Mouse (Mus musculus): ENCODE data around the gene Dip2c. TPM values are rescaled to one million over a fixed set of nuclear protein-coding genes. Genes with fewer than 3 reads are reported as not detected.
A peak's percentile ranks its signal among the peaks of the same experiment; 100 is the strongest.

Dip2c gene
- total RNA-seq, 1 experiment: 10.6 TPM

GRCm38 (mm10) chr13:9467216-9467615, 190.9 kb downstream of the Dip2c start:
- in situ Hi-C loops (cut with MboI; ENCODE audit: low sequenced_read_pairs in 2 of 2, unreplicated experiment in 2 of 2): loop anchor here (5.0 to 25.0 kb wide), 2 partner anchors 280 to 285 kb away; no protein-coding TSS in a partner anchor
- TF ChIP-seq ZC3H11A (IDR thresholded peaks at IDR 0.05; ENCODE audit: borderline replicate concordance, low read depth, low read length): peak; percentile 42; the same call in 1 of the 2 replicates
- TF ChIP-seq HCFC1 (IDR thresholded peaks at IDR 0.05; ENCODE audit: borderline replicate concordance, insufficient read depth, low read length): no peak
- no peak for TF ChIP-seq ZNF384 (IDR thresholded peaks at IDR 0.05; ENCODE audit: low read depth, low read length)
- TF ChIP-seq CHD2 (IDR thresholded peaks at IDR 0.05; ENCODE audit: low read depth, low read length): no peak
- H3K4me3 ChIP-seq (ENCODE audit: insufficient read depth in 1 of 2, low read depth in 1 of 2, low read length in 2 of 2, poor library complexity in 1 of 2, severe bottlenecking in 1 of 2): no peak overlapping the region
- no peak overlapping the region for H3K27ac ChIP-seq (ENCODE audit: insufficient read depth, low read depth, low read length, poor library complexity, severe bottlenecking)
- H3K9me3 ChIP-seq (ENCODE audit: control insufficient read depth, insufficient read depth, low read depth, low read length): no peaks in the 10 kb centered on the region
- H3K36me3 ChIP-seq (ENCODE audit: control insufficient read depth, insufficient read depth, low read length, poor library complexity, severe bottlenecking): no peaks in the 10 kb centered on the region
- DNase-seq (ENCODE audit: low read depth, low spot score): peak; percentile 50
- no peaks in the 10 kb centered on the region for H3K4me1 ChIP-seq (ENCODE audit: control insufficient read depth in 2 of 2, insufficient read depth in 2 of 2, low read length in 2 of 2, poor library complexity in 1 of 2)
- no peak overlapping the region for H3K9ac ChIP-seq (ENCODE audit: insufficient read depth, low read depth, low read length, poor library complexity, severe bottlenecking)

- Histone ChIP-seq H3K9me3 (ENCODE audit: control insufficient read depth, insufficient read depth, low read depth, low read length) (no peaks in the 10 kb centered on the region), H3K27ac (ENCODE audit: insufficient read depth, low read depth, low read length, poor library complexity, severe bottlenecking) (no peak overlapping the region), H3K4me3 (ENCODE audit: insufficient read depth in 1 of 2, low read depth in 1 of 2, low read length in 2 of 2, poor library complexity in 1 of 2, severe bottlenecking in 1 of 2) (no peak overlapping the region), H3K9ac (ENCODE audit: insufficient read depth, low read depth, low read length, poor library complexity, severe bottlenecking) (no peak overlapping the region), H3K4me1 (ENCODE audit: control insufficient read depth in 2 of 2, insufficient read depth in 2 of 2, low read length in 2 of 2, poor library complexity in 1 of 2) (no peaks in the 10 kb centered on the region), H3K36me3 (ENCODE audit: control insufficient read depth, insufficient read depth, low read length, poor library complexity, severe bottlenecking) (no peaks in the 10 kb centered on the region)
- in situ Hi-C loops (cut with MboI; ENCODE audit: low sequenced_read_pairs in 2 of 2, unreplicated experiment in 2 of 2): loop anchor here in 1 of 2 experiments (25.0 kb wide), 1 partner anchor 286 kb away; no protein-coding TSS in a partner anchor
- TF ChIP-seq CHD2 (IDR thresholded peaks at IDR 0.05; ENCODE audit: low read depth, low read length) (no peak), HCFC1 (IDR thresholded peaks at IDR 0.05; ENCODE audit: borderline replicate concordance, insufficient read depth, low read length) (no peak), MAFK (IDR thresholded peaks at IDR 0.05; ENCODE audit: insufficient read depth, low read depth, low read length) (no peak), ZC3H11A (IDR thresholded peaks at IDR 0.05; ENCODE audit: borderline replicate concordance, low read depth, low read length) (no peak), ZNF384 (IDR thresholded peaks at IDR 0.05; ENCODE audit: low read depth, low read length) (no peak)
- DNase-seq (ENCODE audit: low read depth, low spot score): no peak
These were observed 197.1 kb downstream of the Dip2c start for GRCm38 (mm10) chr13:9473383-9473782.

- Histone ChIP-seq H3K27ac (ENCODE audit: insufficient read depth, low read depth, low read length, poor library complexity, severe bottlenecking) (no peak overlapping the region), H3K9ac (ENCODE audit: insufficient read depth, low read depth, low read length, poor library complexity, severe bottlenecking) (no peak overlapping the region), H3K4me1 (ENCODE audit: control insufficient read depth in 2 of 2, insufficient read depth in 2 of 2, low read length in 2 of 2, poor library complexity in 1 of 2) (no peaks in the 10 kb centered on the region), H3K4me3 (ENCODE audit: insufficient read depth in 1 of 2, low read depth in 1 of 2, low read length in 2 of 2, poor library complexity in 1 of 2, severe bottlenecking in 1 of 2) (no peak overlapping the region), H3K36me3 (ENCODE audit: control insufficient read depth, insufficient read depth, low read length, poor library complexity, severe bottlenecking) (no peaks in the 10 kb centered on the region), H3K9me3 (ENCODE audit: control insufficient read depth, insufficient read depth, low read depth, low read length) (no peaks in the 10 kb centered on the region)
- no peak for DNase-seq (ENCODE audit: low read depth, low spot score)
- in situ Hi-C loops (cut with MboI; ENCODE audit: low sequenced_read_pairs in 2 of 2, unreplicated experiment in 2 of 2): no loop called here
- TF ChIP-seq HCFC1 (IDR thresholded peaks at IDR 0.05; ENCODE audit: borderline replicate concordance, insufficient read depth, low read length) (no peak), CHD2 (IDR thresholded peaks at IDR 0.05; ENCODE audit: low read depth, low read length) (no peak), ZNF384 (IDR thresholded peaks at IDR 0.05; ENCODE audit: low read depth, low read length) (no peak), ZC3H11A (IDR thresholded peaks at IDR 0.05; ENCODE audit: borderline replicate concordance, low read depth, low read length) (no peak), MAFK (IDR thresholded peaks at IDR 0.05; ENCODE audit: insufficient read depth, low read depth, low read length) (no peak)
These were observed 205.4 kb downstream of the Dip2c start for GRCm38 (mm10) chr13:9481722-9482121.

- Histone ChIP-seq H3K36me3 (ENCODE audit: control insufficient read depth, insufficient read depth, low read length, poor library complexity, severe bottlenecking) (no peaks in the 10 kb centered on the region), H3K9me3 (ENCODE audit: control insufficient read depth, insufficient read depth, low read depth, low read length) (no peaks in the 10 kb centered on the region), H3K4me1 (ENCODE audit: control insufficient read depth in 2 of 2, insufficient read depth in 2 of 2, low read length in 2 of 2, poor library complexity in 1 of 2) (0 out of 4 replicates have a peak, but pooled peaks cover 0 to 2% of the 10 kb centered on the region in 2 experiments), H3K9ac (ENCODE audit: insufficient read depth, low read depth, low read length, poor library complexity, severe bottlenecking) (no peak overlapping the region), H3K27ac (ENCODE audit: insufficient read depth, low read depth, low read length, poor library complexity, severe bottlenecking) (no peak overlapping the region), H3K4me3 (ENCODE audit: insufficient read depth in 1 of 2, low read depth in 1 of 2, low read length in 2 of 2, poor library complexity in 1 of 2, severe bottlenecking in 1 of 2) (no peak overlapping the region)
- DNase-seq (ENCODE audit: low read depth, low spot score): no peak
- in situ Hi-C loops (cut with MboI; ENCODE audit: low sequenced_read_pairs in 2 of 2, unreplicated experiment in 2 of 2): no loop called here
- no peak for TF ChIP-seq ZC3H11A (IDR thresholded peaks at IDR 0.05; ENCODE audit: borderline replicate concordance, low read depth, low read length)
- no peak for TF ChIP-seq CHD2 (IDR thresholded peaks at IDR 0.05; ENCODE audit: low read depth, low read length)
- TF ChIP-seq ZNF384 (IDR thresholded peaks at IDR 0.05; ENCODE audit: low read depth, low read length): no peak
- no peak for TF ChIP-seq MAFK (IDR thresholded peaks at IDR 0.05; ENCODE audit: insufficient read depth, low read depth, low read length)
- no peak for TF ChIP-seq HCFC1 (IDR thresholded peaks at IDR 0.05; ENCODE audit: borderline replicate concordance, insufficient read depth, low read length)
These were observed 213.4 kb downstream of the Dip2c start for GRCm38 (mm10) chr13:9489696-9490095.

All from ES-E14 (cell line).